Mouse (Mus musculus): ENCODE data around the gene Agap2. TPM values are rescaled to one million over a fixed set of nuclear protein-coding genes. Genes with fewer than 3 reads are reported as not detected.

Gene Agap2
- total and polyA plus RNA-seq, 2 experiments from 2014 or later, result 6.3 to 343 TPM

GRCm38 (mm10) chr10:127063913-127064870 lies 10.9 kb upstream of the Agap2 start:
- no peak for TF ChIP-seq CTCF (IDR thresholded peaks at IDR 0.05)
- DNase-seq (ENCODE audit: low spot score), result peak; percentile 22
- peak overlapping the region; percentile 96 for H3K27ac ChIP-seq (ENCODE audit: low read depth, low read length)
- WGBS, result 12% methylated on average over 37 of the region's 37 CpGs
- peak overlapping the region; percentile 74 for H3K4me3 ChIP-seq (ENCODE audit: low read depth, low read length)
- peaks cover 35% of the 10 kb centered on the region for H3K36me3 ChIP-seq (ENCODE audit: insufficient read depth, low read length)
- no peaks in the 10 kb centered on the region for H3K27me3 ChIP-seq (ENCODE audit: insufficient read depth, low read length)
- H3K9me3 ChIP-seq (ENCODE audit: low read length), result no peaks in the 10 kb centered on the region
- peak overlapping the region; percentile 91 for H3K9ac ChIP-seq (replicated peaks; ENCODE audit: low read length, poor library complexity, severe bottlenecking)
- peaks cover 4% of the 10 kb centered on the region; the same call in 1 of the 2 replicates for H3K4me1 ChIP-seq (ENCODE audit: insufficient read depth, low read length)
- ATAC-seq (ENCODE audit: low FRiP score), result no peak
- H3K4me2 ChIP-seq (ENCODE audit: low read depth, low read length, poor library complexity, severe bottlenecking), result peak overlapping the region; percentile 65

GRCm38 (mm10) chr10:127065981-127066380 lies 9.1 kb upstream of the Agap2 start:
- no peak for ATAC-seq (ENCODE audit: low FRiP score)
- no peak overlapping the region for H3K4me3 ChIP-seq (ENCODE audit: low read depth, low read length)
- H3K36me3 ChIP-seq (ENCODE audit: insufficient read depth, low read length), result peaks cover 35% of the 10 kb centered on the region
- H3K27me3 ChIP-seq (ENCODE audit: insufficient read depth, low read length), result no peaks in the 10 kb centered on the region
- no peak overlapping the region for H3K9ac ChIP-seq (replicated peaks; ENCODE audit: low read length, poor library complexity, severe bottlenecking)
- WGBS, result 91% methylated on average over 9 of the region's 9 CpGs
- H3K9me3 ChIP-seq (ENCODE audit: low read length), result no peaks in the 10 kb centered on the region
- no peak for DNase-seq (ENCODE audit: low spot score)
- H3K4me2 ChIP-seq (ENCODE audit: low read depth, low read length, poor library complexity, severe bottlenecking), result no peak overlapping the region
- H3K4me1 ChIP-seq (ENCODE audit: insufficient read depth, low read length), result peaks cover 4% of the 10 kb centered on the region; the same call in 1 of the 2 replicates
- no peak overlapping the region for H3K27ac ChIP-seq (ENCODE audit: low read depth, low read length)
- no peak for TF ChIP-seq CTCF (IDR thresholded peaks at IDR 0.05)

- Histone ChIP-seq H3K4me2 (ENCODE audit: low read depth, low read length, poor library complexity, severe bottlenecking) (no peak overlapping the region), H3K27me3 (ENCODE audit: insufficient read depth, low read length) (no peaks in the 10 kb centered on the region), H3K9me3 (ENCODE audit: low read length) (no peaks in the 10 kb centered on the region), H3K4me3 (ENCODE audit: low read depth, low read length) (no peak overlapping the region), H3K27ac (ENCODE audit: low read depth, low read length) (no peak overlapping the region), H3K4me1 (ENCODE audit: insufficient read depth, low read length) (peaks cover 4% of the 10 kb centered on the region; the same call in 1 of the 2 replicates), H3K36me3 (ENCODE audit: insufficient read depth, low read length) (peaks cover 35% of the 10 kb centered on the region), H3K9ac (replicated peaks; ENCODE audit: low read length, poor library complexity, severe bottlenecking) (no peak overlapping the region)
- 89% methylated on average over 14 of the region's 14 CpGs for WGBS
- DNase-seq (ENCODE audit: low spot score), result no peak
- no peak for ATAC-seq (ENCODE audit: low FRiP score)
- no peak for TF ChIP-seq CTCF (IDR thresholded peaks at IDR 0.05)
Observed at GRCm38 (mm10) chr10:127066519-127067018, 8.5 kb upstream of the Agap2 start.

- H3K36me3 ChIP-seq (ENCODE audit: insufficient read depth, low read length), result peaks cover 35% of the 10 kb centered on the region
- no peaks in the 10 kb centered on the region for H3K9me3 ChIP-seq (ENCODE audit: low read length)
- no peaks in the 10 kb centered on the region for H3K27me3 ChIP-seq (ENCODE audit: insufficient read depth, low read length)
- peak overlapping the region; percentile 87 for H3K4me2 ChIP-seq (ENCODE audit: low read depth, low read length, poor library complexity, severe bottlenecking)
- 82% methylated on average over 9 of the region's 9 CpGs for WGBS
- 0 out of 2 replicates have a peak overlapping the region, but pooled peaks have one; percentile 77 for H3K27ac ChIP-seq (ENCODE audit: low read depth, low read length)
- 0 out of 2 replicates have a peak overlapping the region, but pooled peaks have one; percentile 45 for H3K4me3 ChIP-seq (ENCODE audit: low read depth, low read length)
- peaks cover 4% of the 10 kb centered on the region; the same call in 1 of the 2 replicates for H3K4me1 ChIP-seq (ENCODE audit: insufficient read depth, low read length)
- H3K9ac ChIP-seq (replicated peaks; ENCODE audit: low read length, poor library complexity, severe bottlenecking), result no peak overlapping the region
- no peak for ATAC-seq (ENCODE audit: low FRiP score)
- no peak for TF ChIP-seq CTCF (IDR thresholded peaks at IDR 0.05)
- DNase-seq (ENCODE audit: low spot score), result no peak
Observed at GRCm38 (mm10) chr10:127068360-127069038, 6.6 kb upstream of the Agap2 start.

- H3K4me1 ChIP-seq (ENCODE audit: insufficient read depth, low read length), result peaks cover 4% of the 10 kb centered on the region; the same call in 1 of the 2 replicates
- H3K4me3 ChIP-seq (ENCODE audit: low read depth, low read length), result peak overlapping the region; percentile 45
- H3K27ac ChIP-seq (ENCODE audit: low read depth, low read length), result peak overlapping the region; percentile 77
- no peaks in the 10 kb centered on the region for H3K27me3 ChIP-seq (ENCODE audit: insufficient read depth, low read length)
- no peaks in the 10 kb centered on the region for H3K9me3 ChIP-seq (ENCODE audit: low read length)
- peak; percentile 78 for ATAC-seq (ENCODE audit: low FRiP score)
- peaks cover 35% of the 10 kb centered on the region for H3K36me3 ChIP-seq (ENCODE audit: insufficient read depth, low read length)
- peak overlapping the region; percentile 59 for H3K9ac ChIP-seq (replicated peaks; ENCODE audit: low read length, poor library complexity, severe bottlenecking)
- peak; percentile 89 for DNase-seq (ENCODE audit: low spot score)
- H3K4me2 ChIP-seq (ENCODE audit: low read depth, low read length, poor library complexity, severe bottlenecking), result peak overlapping the region; percentile 87
- TF ChIP-seq CTCF (IDR thresholded peaks at IDR 0.05), result no peak
- WGBS, result 6% methylated on average over 30 of the region's 30 CpGs
Observed at GRCm38 (mm10) chr10:127069281-127070189, 5.5 kb upstream of the Agap2 start.
